In the genomic region with DNA sequence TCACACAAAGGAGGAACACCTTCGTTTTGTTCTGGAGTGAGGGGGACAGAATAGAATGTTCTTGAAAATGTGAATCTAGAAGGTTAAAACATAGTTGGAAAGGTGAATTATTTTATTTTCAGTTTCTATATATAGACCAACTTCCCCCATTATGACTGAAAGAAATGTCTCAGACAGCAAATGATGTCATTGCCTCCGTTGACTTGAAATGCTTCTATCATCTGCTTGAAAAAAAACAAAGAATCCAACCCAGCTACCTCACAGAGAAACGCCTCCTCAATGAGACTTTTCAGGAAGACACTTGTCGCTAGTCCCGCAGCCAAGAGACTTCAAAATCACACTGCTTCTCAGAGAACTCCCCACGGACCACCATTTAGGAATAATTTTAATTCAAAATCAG, we compare ENCODE assay signal across 8 mouse cellular contexts.
A peak's percentile ranks its signal among the peaks of the same experiment; 100 is the strongest.
DNase-seq lines count a peak whose midpoint lies in the region; ATAC-seq and TF ChIP-seq lines count a peak whose summit lies in the region.

No protein-coding gene starts in this region.

- peak; percentile 15 for ATAC-seq in activated CD4-positive, CD25-positive, alpha-beta regulatory T cell, adult 4 months
- no peak for ATAC-seq in hindbrain, postnatal 0 days

- H3K4me1 ChIP-seq in hindbrain, postnatal 0 days (ENCODE audit: insufficient read depth, low read length): 0 out of 2 replicates have a peak, but pooled peaks cover 13% of the 10 kb centered on the region

- intact Hi-C loops in heart, postnatal 36 days (cut with DNase I): loop anchor here (5.0 to 10.0 kb wide), 3 partner anchors 65 to 668 kb away; a partner anchor contains a TSS

- H3K27me3 ChIP-seq in hindbrain, postnatal 0 days (ENCODE audit: insufficient read depth, low read length): peaks cover 12% of the 10 kb centered on the region

- no peak for TF ChIP-seq CTCF in hindbrain, postnatal 0 days (IDR thresholded peaks at IDR 0.05; ENCODE audit: low read depth)

- no peaks in the 10 kb centered on the region for H3K36me3 ChIP-seq in hindbrain, postnatal 0 days (ENCODE audit: insufficient read depth, low read length)

- H3K4me3 ChIP-seq in hindbrain, postnatal 0 days (ENCODE audit: low read length): peak overlapping the region; percentile 46; the same call in 1 of the 2 replicates

- H3K4me2 ChIP-seq in hindbrain, postnatal 0 days (ENCODE audit: low read depth, low read length): peak overlapping the region; percentile 90

- no peak overlapping the region for H3K9ac ChIP-seq in hindbrain, postnatal 0 days (replicated peaks; ENCODE audit: low read length)

- peak; percentile 6 to 8 for DNase-seq in heart, adult 9 months (ENCODE audit: low spot score in 2 of 2)
- no peak for DNase-seq in heart, postnatal 36 days
- peak; percentile 14 for DNase-seq in hindbrain, postnatal 0 days (ENCODE audit: low spot score)
- DNase-seq in naive thymus-derived CD4-positive, alpha-beta T cell, adult 2 months (ENCODE audit: low read depth): peak; percentile 74
- no peak for DNase-seq in ovary, adult 18-20 months (ENCODE audit: low spot score)
- DNase-seq in right cerebral cortex, postnatal 14 days: no peak
- DNase-seq in urinary bladder, postnatal 36 days (ENCODE audit: low spot score in 2 of 2): no peak

- no peak overlapping the region for H3K27ac ChIP-seq in hindbrain, postnatal 0 days

- WGBS in hindbrain, postnatal 0 days: 14% methylated on average over 6 of the region's 6 CpGs

- no peaks in the 10 kb centered on the region for H3K9me3 ChIP-seq in hindbrain, postnatal 0 days (ENCODE audit: low read length)

Comparison
In these comparisons a context has a peak if more than half of its experiments do, and no peak if none do; other contexts are left out.
1. DNase-seq: peak in heart, adult 9 months (2 of 2), hindbrain, postnatal 0 days (single experiment) and naive thymus-derived CD4-positive, alpha-beta T cell, adult 2 months (single experiment); none in heart, postnatal 36 days (0 of 2), ovary, adult 18-20 months (single experiment), right cerebral cortex, postnatal 14 days (single experiment) and urinary bladder, postnatal 36 days (0 of 2).